Mouse (Mus musculus) spleen, adult 2 months (tissue): Measurements from ENCODE around the gene Zfp263. TPM values are rescaled to one million over a fixed set of nuclear protein-coding genes. Genes with fewer than 3 reads are reported as not detected.

ENCODE experiments used
- DNase-seq, 2 experiments: peaks; one replicate each; pipeline versions ENCODE4 v3.0.0 to v3.0.0-alpha.2; 2012 to 2021; ENCODE audit warnings: low spot score in 2 of 2, low read depth in 1 of 2
- H3K27ac ChIP-seq: fragments of 200-500 bp; 2 replicates; pipeline ENCODE4 v1.5.1; 2012; ENCODE audit warnings: low read length, inconsistent platforms; ENCODE audit not compliant: insufficient read depth
- H3K27me3 ChIP-seq: fragments of 200-500 bp; 2 replicates; pipeline ENCODE4 v1.6.1; 2012; ENCODE audit warnings: mild to moderate bottlenecking, moderate library complexity, low read length, inconsistent platforms; ENCODE audit not compliant: control insufficient read depth, insufficient read depth
- H3K36me3 ChIP-seq: fragments of 200-500 bp; 2 replicates; pipeline ENCODE4 v1.6.1; 2012; ENCODE audit warnings: mild to moderate bottlenecking, low read length, inconsistent platforms; ENCODE audit not compliant: control insufficient read depth, insufficient read depth
- H3K4me1 ChIP-seq: fragments of 200-500 bp; 2 replicates; pipeline ENCODE4 v1.6.1; 2011; ENCODE audit warnings: inconsistent platforms; ENCODE audit not compliant: control insufficient read depth, insufficient read depth, insufficient read length
- H3K4me3 ChIP-seq: fragments of 200-500 bp; 2 replicates; pipeline ENCODE4 v1.5.1; 2011; ENCODE audit warnings: mild to moderate bottlenecking, inconsistent platforms; ENCODE audit not compliant: insufficient read depth, insufficient read length; ENCODE audit errors: extremely low read depth
- CTCF ChIP-seq: fragments of 200-500 bp; IDR thresholded peaks from 2 replicates; pipeline ENCODE4 v1.5.1; 2011; ENCODE audit warnings: mild to moderate bottlenecking, inconsistent platforms; ENCODE audit not compliant: insufficient read depth, insufficient read length, insufficient replicate concordance; ENCODE audit errors: extremely low read depth
- POLR2A ChIP-seq: fragments of 200-500 bp; IDR thresholded peaks from 2 replicates; pipeline ENCODE4 v1.6.1; 2011; ENCODE audit warnings: low read depth, low read length, inconsistent platforms
- WGBS: fragments of 180-500 bp; shearing (Covaris S2); methylation state at CpG from one replicate; pipeline ENCODE4 v1.1.7; 2018; 5-methylcytosine and 5-hydroxymethylcytosine counted together
- polyA plus RNA-seq: library from polyadenylated mRNA; depleted of rRNA; stranded (reverse); fragments of >200 nt; gene quantifications from 2 replicates; pipeline ENCODE4 v1.2.3, GENCODE M21; 2012; rRNA removed

Gene Zfp263
- polyA plus RNA-seq, 1 experiment, result 8.9 TPM

GRCm38 (mm10) chr16:3748976-3749375 lies 5.1 kb downstream of the Zfp263 start:
- 100% methylated on average over 3 of the region's 3 CpGs for WGBS
- H3K27ac ChIP-seq, result no peak overlapping the region
- no peaks in the 10 kb centered on the region for H3K27me3 ChIP-seq
- H3K4me3 ChIP-seq, result no peak overlapping the region
- no peak for DNase-seq
- no peak for TF ChIP-seq POLR2A
- TF ChIP-seq CTCF, result no peak
- peaks cover 9% of the 10 kb centered on the region; the same call in 1 of the 2 replicates for H3K4me1 ChIP-seq
- H3K36me3 ChIP-seq, result peaks cover 35% of the 10 kb centered on the region

GRCm38 (mm10) chr16:3771603-3772002 lies 27.7 kb downstream of the Zfp263 start:
- Histone ChIP-seq H3K36me3 (no peaks in the 10 kb centered on the region), H3K27ac (no peak overlapping the region), H3K4me1 (no peaks in the 10 kb centered on the region), H3K27me3 (no peaks in the 10 kb centered on the region), H3K4me3 (no peak overlapping the region)
- 94% methylated on average over 4 of the region's 4 CpGs for WGBS
- TF ChIP-seq POLR2A (no peak), CTCF (no peak)
- DNase-seq, result no peak

GRCm38 (mm10) chr16:3776365-3776764 lies 32.5 kb downstream of the Zfp263 start:
- WGBS, result 64% methylated on average over 3 of the region's 3 CpGs
- no peak for TF ChIP-seq POLR2A
- no peak for TF ChIP-seq CTCF
- Histone ChIP-seq H3K27me3 (no peaks in the 10 kb centered on the region), H3K27ac (no peak overlapping the region), H3K36me3 (no peaks in the 10 kb centered on the region), H3K4me3 (no peak overlapping the region), H3K4me1 (no peaks in the 10 kb centered on the region)
- DNase-seq, result no peak

GRCm38 (mm10) chr16:3777986-3778385 lies 34.1 kb downstream of the Zfp263 start:
- H3K27me3 ChIP-seq, result no peaks in the 10 kb centered on the region
- no peaks in the 10 kb centered on the region for H3K4me1 ChIP-seq
- 74% methylated on average over 3 of the region's 3 CpGs for WGBS
- DNase-seq, result no peak
- TF ChIP-seq CTCF (no peak), POLR2A (no peak)
- no peak overlapping the region for H3K4me3 ChIP-seq
- H3K27ac ChIP-seq, result no peak overlapping the region
- no peaks in the 10 kb centered on the region for H3K36me3 ChIP-seq

GRCm38 (mm10) chr16:3781237-3781636 lies 37.3 kb downstream of the Zfp263 start:
- H3K36me3 ChIP-seq, result no peaks in the 10 kb centered on the region
- no peaks in the 10 kb centered on the region for H3K27me3 ChIP-seq
- no peaks in the 10 kb centered on the region for H3K4me1 ChIP-seq
- no peak overlapping the region for H3K4me3 ChIP-seq
- no peak for TF ChIP-seq POLR2A
- TF ChIP-seq CTCF, result no peak
- H3K27ac ChIP-seq, result no peak overlapping the region
- no peak for DNase-seq

GRCm38 (mm10) chr16:3788394-3788793 lies 44.5 kb downstream of the Zfp263 start:
- no peak for TF ChIP-seq POLR2A
- TF ChIP-seq CTCF, result no peak
- no peaks in the 10 kb centered on the region for H3K36me3 ChIP-seq
- no peak overlapping the region for H3K27ac ChIP-seq
- no peak for DNase-seq
- no peaks in the 10 kb centered on the region for H3K27me3 ChIP-seq
- no peak overlapping the region for H3K4me3 ChIP-seq
- no peaks in the 10 kb centered on the region for H3K4me1 ChIP-seq

Other genes with a start within 250 kb of the Zfp263 start
- not detected in 2 replicates for gene Olfr161, start 153.1 kb upstream of the Zfp263 start, polyA plus RNA-seq
- gene Mefv, start 26.0 kb upstream of the Zfp263 start, polyA plus RNA-seq, result 2.9 and 3.2 TPM in 2 replicates
- not detected in 2 replicates for gene Olfr15, start 86.8 kb downstream of the Zfp263 start, polyA plus RNA-seq
- gene Zfp174, start 103.2 kb downstream of the Zfp263 start, polyA plus RNA-seq, result 0.49 and 0.65 TPM in 2 replicates
- gene Naa60, start 128.3 kb downstream of the Zfp263 start, polyA plus RNA-seq, result 63.8 and 73.2 TPM in 2 replicates
- gene Zfp597, start 140.5 kb downstream of the Zfp263 start, polyA plus RNA-seq, result 3.1 and 3.5 TPM in 2 replicates
- not detected in 2 replicates for gene Gm20695, start 140.6 kb downstream of the Zfp263 start, polyA plus RNA-seq
- 8.2 and 8.3 TPM in 2 replicates for gene 1700037C18Rik, start 164.6 kb downstream of the Zfp263 start, polyA plus RNA-seq
- 9.4 and 9.5 TPM in 2 replicates for gene Cluap1, start 164.7 kb downstream of the Zfp263 start, polyA plus RNA-seq
- 34.6 and 52.0 TPM in 2 replicates for gene Nlrc3, start 232.5 kb downstream of the Zfp263 start, polyA plus RNA-seq